Mouse (Mus musculus) NIH3T3 (cell line): ENCODE measurements around the gene Ifna6.

Experiments used
- DNase-seq: peaks from one replicate; pipeline ENCODE4 v3.0.0-alpha.2; 2012; ENCODE audit warnings: low read depth

Gene Ifna6

GRCm38 (mm10) chr4:88845334-88845733 lies 18.1 kb downstream of the Ifna6 start:
- DNase-seq, result peak; percentile 75

- no peak for DNase-seq
These were observed 22.5 kb downstream of the Ifna6 start, which contains the start of gene Ifna1 for GRCm38 (mm10) chr4:88849698-88850097. TSS of gene Ifna1 (plus strand) at chr4:88850087.

DNA sequence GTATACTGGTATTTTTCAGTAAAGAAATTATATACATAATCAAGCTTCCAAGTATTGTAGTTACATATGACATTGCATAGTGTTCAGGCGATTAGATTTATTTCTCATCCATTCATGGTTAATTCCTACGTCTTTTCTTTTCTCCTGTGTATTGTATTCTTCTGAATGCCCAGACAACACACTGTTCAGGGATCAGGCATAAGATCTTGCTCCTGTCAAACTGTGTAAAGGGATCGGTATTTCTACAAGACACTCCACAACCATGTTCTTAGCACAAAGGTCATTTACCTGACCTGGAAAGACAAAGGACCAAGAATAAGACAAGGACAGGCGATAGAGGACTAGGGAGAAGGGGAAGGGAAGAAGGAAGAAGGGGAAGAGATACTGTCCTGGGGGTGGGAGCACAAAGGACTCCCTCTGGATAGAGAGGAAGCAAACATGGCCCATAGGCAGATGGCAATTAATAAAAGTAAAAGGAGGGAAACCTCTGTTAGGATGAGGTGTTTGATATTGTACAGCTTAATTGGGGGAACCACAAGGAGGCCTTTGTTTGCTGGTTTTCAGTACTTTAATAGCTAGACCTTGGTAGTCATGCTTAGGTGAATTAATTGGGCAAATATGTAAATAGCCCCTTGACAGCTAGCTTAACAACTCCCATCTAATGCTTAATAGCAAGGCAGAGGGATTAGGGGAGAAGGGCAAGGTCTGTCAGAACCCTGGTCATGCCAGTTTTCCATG lies 24.0 kb downstream of the Ifna6 start:
- no peak for DNase-seq

- DNase-seq, result no peak
These were observed 32.0 kb downstream of the Ifna6 start for GRCm38 (mm10) chr4:88859214-88859613.

GRCm38 (mm10) chr4:88863309-88863708 lies 36.1 kb downstream of the Ifna6 start:
- DNase-seq, result no peak

GRCm38 (mm10) chr4:88864599-88864998 lies 37.4 kb downstream of the Ifna6 start:
- DNase-seq, result no peak

- DNase-seq, result no peak
These were observed 37.9 kb downstream of the Ifna6 start for GRCm38 (mm10) chr4:88865011-88865569.

GRCm38 (mm10) chr4:88867366-88867925 lies 40.2 kb downstream of the Ifna6 start:
- peak; percentile 91 for DNase-seq

- DNase-seq, result peak; percentile 81
These were observed 41.0 kb downstream of the Ifna6 start for GRCm38 (mm10) chr4:88867926-88868911.

DNA sequence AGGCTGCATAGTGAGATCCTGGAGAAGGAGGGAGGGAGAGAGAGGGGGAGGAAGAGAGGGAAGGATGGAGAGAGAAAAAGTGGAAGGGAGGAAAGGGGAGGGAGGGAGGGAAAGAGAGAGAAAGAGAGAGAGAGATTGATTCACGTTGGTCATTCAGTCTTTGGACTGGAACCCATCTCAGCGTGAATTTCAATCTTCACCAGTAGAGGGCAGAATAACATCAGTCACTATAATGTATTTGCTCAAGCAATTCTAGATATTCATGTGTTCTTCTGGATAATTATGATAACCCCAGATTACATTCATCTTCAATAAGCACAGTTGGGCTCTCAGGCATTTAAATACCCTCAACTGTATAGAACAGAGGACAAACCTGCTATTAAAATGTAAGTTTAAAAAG lies 45.5 kb downstream of the Ifna6 start:
- peak; percentile 89 for DNase-seq

- DNase-seq, result no peak
These were observed 48.3 kb downstream of the Ifna6 start for GRCm38 (mm10) chr4:88875435-88876095.

- peak; percentile 65 for DNase-seq
These were observed 49.3 kb downstream of the Ifna6 start for GRCm38 (mm10) chr4:88876520-88876919.
